Mouse (Mus musculus): Measurements from ENCODE around the gene Arl4d. TPM values are rescaled to one million over a fixed set of nuclear protein-coding genes. Genes with fewer than 3 reads are reported as not detected.
A peak's percentile ranks its signal among the peaks of the same experiment; 100 is the strongest.
"Not testable (repeated sequence)": the region's sequence is repeated elsewhere in the genome, so short reads cannot be mapped to it uniquely, and the experiment has no call there.

Gene Arl4d
- polyA plus RNA-seq, 1 experiment from 2014 or later, result 2.8 TPM

DNA sequence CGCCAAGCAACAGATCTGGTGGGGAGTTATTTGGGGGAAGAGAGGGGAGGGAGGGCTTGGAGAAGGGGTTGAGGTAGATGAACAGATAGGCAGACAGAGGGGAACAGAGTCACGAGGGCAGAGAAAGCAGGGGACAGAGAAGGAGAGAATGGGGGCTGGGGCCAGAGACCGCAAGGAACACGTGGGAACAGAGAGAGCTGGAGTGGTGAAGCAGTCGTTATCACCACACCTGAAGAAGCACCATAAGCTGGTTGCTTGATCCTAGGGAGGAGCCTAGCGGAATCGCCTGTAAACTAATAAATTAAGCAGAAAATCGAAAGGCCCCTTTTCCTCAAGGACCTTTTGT lies 38.7 kb upstream of the Arl4d start:
- WGBS, result 3% methylated on average over 8 of the region's 8 CpGs
- Histone ChIP-seq H3K4me3 (ENCODE audit: low read depth, low read length) (peak overlapping the region; percentile 42), H3K36me3 (ENCODE audit: insufficient read depth) (no peaks in the 10 kb centered on the region), H3K9me3 (ENCODE audit: low read depth, low read length) (no peaks in the 10 kb centered on the region), H3K9ac (peak overlapping the region; percentile 59), H3K4me1 (ENCODE audit: insufficient read depth) (no peaks in the 10 kb centered on the region), H3K27ac (ENCODE audit: low read depth) (peak overlapping the region; percentile 98), H3K27me3 (ENCODE audit: insufficient read depth, low read length) (no peaks in the 10 kb centered on the region), H3K4me2 (peak overlapping the region; percentile 85)
- ATAC-seq (ENCODE audit: insufficient read depth) (no peak; the same call in 1 of the 2 replicates), DNase-seq (no peak)
- TF ChIP-seq CTCF (IDR thresholded peaks at IDR 0.05; ENCODE audit: low read depth), result no peak

DNA sequence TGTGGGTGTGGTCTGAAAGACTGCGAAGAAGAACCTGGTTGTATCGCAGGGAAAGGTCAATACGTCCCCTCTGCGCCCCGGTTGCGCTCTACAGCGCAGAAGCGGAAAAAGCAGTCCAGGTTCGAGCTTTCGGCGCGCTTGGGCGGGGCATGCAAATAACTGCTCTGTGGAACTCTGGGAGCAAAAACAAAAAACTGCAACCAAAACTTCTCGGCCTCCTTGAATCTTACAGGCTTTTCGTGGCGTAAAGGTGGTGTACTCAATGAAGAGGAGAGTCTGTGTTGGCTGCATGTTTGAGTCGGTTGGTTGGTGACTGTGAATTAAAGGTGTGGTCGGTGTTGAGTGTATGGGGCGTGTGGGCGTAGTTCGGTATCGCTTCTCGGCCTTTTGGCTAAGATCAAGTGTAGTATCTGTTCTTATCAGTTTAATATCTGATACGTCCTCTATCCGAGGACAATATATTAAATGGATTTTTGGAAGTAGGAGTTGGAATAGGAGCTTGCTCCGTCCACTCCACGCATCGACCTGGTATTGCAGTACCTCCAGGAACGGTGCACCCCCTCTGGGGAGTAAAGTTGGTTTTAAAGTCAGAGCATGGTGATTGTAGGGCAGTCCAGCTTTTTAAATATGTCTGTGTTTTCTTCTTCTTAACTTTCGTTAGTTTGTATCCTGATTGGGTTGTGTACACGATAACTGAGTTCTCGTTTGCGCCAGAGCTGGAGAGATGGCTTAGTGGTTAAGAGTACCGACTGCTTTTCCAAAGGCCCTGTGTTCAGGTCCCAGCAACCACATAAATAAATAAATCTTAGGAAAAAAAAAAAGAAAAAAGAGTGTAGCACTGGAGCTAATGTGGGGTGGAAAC lies 38.1 kb upstream of the Arl4d start, which contains the start of gene Rdm1:
Rdm1 (plus strand) TSS at position 201 of the 862 bp plus-strand sequence.
- WGBS, result under 1% methylated on average over 33 of the region's 34 CpGs
- peak; percentile 95 for ATAC-seq (ENCODE audit: insufficient read depth)
- H3K4me2 ChIP-seq, result peak within 1 kb of the TSS; percentile 85

DNA sequence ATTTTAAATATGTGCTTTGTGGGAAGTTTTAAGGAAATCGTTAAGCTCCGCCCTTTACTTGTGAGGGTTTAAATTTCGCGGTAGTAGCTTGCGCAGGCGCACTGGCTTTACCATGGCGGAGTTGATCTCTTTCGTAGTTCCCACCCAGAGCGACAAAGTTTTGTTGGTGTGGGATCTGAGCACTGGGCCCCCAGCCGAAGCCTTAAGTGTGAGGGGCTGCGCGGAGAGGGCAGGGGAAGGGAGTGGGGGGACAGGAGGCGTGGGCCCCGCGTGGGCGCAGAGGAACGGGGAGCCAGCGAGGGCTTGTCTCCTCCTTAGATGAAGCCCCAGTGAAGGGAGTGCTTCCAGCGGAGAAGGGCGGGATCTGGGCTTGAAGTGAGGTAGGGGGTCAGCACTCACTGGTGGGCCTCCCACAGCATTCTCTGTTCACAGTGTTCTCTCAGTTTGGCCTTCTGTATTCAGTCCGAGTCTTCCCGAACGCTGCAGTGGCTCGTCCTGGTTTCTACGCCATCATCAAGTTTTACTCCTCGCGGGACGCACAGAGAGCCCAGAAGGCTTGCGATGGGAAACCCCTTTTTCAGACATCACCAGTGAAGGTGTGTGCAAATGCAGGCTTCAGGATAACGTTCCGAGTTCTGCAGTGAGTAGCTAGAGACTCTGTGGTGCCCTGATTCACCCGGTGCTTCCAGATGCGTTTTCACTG lies 37.3 kb upstream of the Arl4d start:
- no peak for TF ChIP-seq CTCF (IDR thresholded peaks at IDR 0.05; ENCODE audit: low read depth)

More for the DNA sequence above, 38.1 kb upstream of the Arl4d start, which contains the start of gene Rdm1:
- peak within 1 kb of the TSS; percentile 98 for H3K27ac ChIP-seq (ENCODE audit: low read depth)
- no peaks in the 10 kb centered on the region for H3K4me1 ChIP-seq (ENCODE audit: insufficient read depth)
- no peaks in the 10 kb centered on the region for H3K27me3 ChIP-seq (ENCODE audit: insufficient read depth, low read length)
- H3K4me3 ChIP-seq (ENCODE audit: low read depth, low read length), result peak within 1 kb of the TSS; percentile 49
- H3K9me3 ChIP-seq (ENCODE audit: low read depth, low read length), result no peaks in the 10 kb centered on the region
- DNase-seq, result peak; percentile 93
- peak within 1 kb of the TSS; percentile 65 for H3K9ac ChIP-seq
- TF ChIP-seq CTCF (IDR thresholded peaks at IDR 0.05; ENCODE audit: low read depth), result peak; percentile 8; the same call in 1 of the 2 replicates
- H3K36me3 ChIP-seq (ENCODE audit: insufficient read depth), result no peaks in the 10 kb centered on the region

DNA sequence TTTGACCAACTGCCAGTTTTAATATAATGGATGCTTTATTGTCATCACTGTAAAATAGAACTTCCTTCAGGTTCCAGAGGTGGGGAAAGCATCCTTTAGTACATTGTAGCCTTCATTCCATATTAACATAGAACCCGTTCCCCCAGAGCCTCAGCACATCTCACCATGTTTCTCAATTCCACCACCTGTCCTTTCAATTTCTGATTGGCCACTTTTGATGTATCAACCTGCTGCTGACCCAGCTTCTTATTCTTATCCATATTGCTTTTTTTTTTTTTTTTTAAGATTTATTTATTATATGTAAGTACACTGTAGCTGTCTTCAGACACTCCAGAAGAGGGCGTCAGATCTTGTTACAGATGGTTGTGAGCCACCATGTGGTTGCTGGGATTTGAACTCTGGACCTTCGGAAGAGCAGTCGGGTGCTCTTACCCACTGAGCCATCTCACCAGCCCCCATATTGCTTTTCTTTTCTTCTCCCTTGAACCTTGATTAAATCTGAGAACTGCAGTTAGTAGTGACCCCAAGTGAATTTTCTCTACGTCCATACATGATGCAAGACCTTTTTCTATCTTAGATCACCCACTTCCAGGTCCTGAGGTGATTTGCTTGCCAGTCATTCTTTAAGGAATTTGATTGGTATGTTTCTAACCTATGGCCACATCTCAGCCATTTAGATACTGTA lies 36.5 kb upstream of the Arl4d start:
- peak overlapping the region; percentile 49 for H3K4me3 ChIP-seq (ENCODE audit: low read depth, low read length)
- WGBS, result 55% methylated on average over 4 of the region's 5 CpGs
- not testable (repeated sequence) for H3K4me1 ChIP-seq (ENCODE audit: insufficient read depth); H3K9me3 ChIP-seq (ENCODE audit: low read depth, low read length); H3K36me3 ChIP-seq (ENCODE audit: insufficient read depth); H3K9ac ChIP-seq; ATAC-seq (ENCODE audit: insufficient read depth); H3K27ac ChIP-seq (ENCODE audit: low read depth); H3K27me3 ChIP-seq (ENCODE audit: insufficient read depth, low read length); DNase-seq
- H3K4me2 ChIP-seq, result peak overlapping the region; percentile 85

More for the DNA sequence above, 37.3 kb upstream of the Arl4d start:
- Histone ChIP-seq H3K27me3 (ENCODE audit: insufficient read depth, low read length) (no peaks in the 10 kb centered on the region), H3K27ac (ENCODE audit: low read depth) (peak overlapping the region; percentile 98), H3K9me3 (ENCODE audit: low read depth, low read length) (no peaks in the 10 kb centered on the region), H3K4me1 (ENCODE audit: insufficient read depth) (no peaks in the 10 kb centered on the region), H3K4me3 (ENCODE audit: low read depth, low read length) (peak overlapping the region; percentile 49), H3K36me3 (ENCODE audit: insufficient read depth) (no peaks in the 10 kb centered on the region), H3K9ac (peak overlapping the region; percentile 65), H3K4me2 (peak overlapping the region; percentile 85)
- WGBS, result under 1% methylated on average over 32 of the region's 33 CpGs
- ATAC-seq (ENCODE audit: insufficient read depth), result peak; percentile 62
- peak; percentile 98 for DNase-seq

DNA sequence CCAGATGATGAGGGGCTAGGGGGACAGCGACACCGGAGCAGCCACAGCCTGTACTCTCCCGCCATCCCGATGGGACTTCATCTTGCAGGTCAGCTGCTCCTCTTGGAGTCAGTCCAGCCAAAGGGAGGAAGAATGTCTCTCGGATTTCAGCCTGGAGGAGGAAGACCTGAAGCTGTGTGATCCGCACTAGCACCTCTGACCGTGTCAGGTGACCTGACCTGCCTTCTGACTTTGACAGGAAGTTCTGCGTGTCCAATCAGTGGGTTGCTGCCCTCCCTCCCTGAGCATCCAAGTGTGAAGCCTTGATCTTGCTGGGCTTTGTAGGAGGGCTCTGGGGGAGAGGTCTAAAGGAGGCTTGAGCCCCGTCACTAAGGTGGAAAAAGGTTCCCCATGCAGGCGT lies 29.7 kb upstream of the Arl4d start:
- no peak overlapping the region for H3K27ac ChIP-seq (ENCODE audit: low read depth)
- 69% methylated on average over 10 of the region's 10 CpGs for WGBS
- H3K4me3 ChIP-seq (ENCODE audit: low read depth, low read length), result no peak overlapping the region
- H3K36me3 ChIP-seq (ENCODE audit: insufficient read depth), result peaks cover 6% of the 10 kb centered on the region; the same call in 1 of the 2 replicates
- no peak for TF ChIP-seq CTCF (IDR thresholded peaks at IDR 0.05; ENCODE audit: low read depth)
- ATAC-seq (ENCODE audit: insufficient read depth) (no peak), DNase-seq (no peak)
- no peaks in the 10 kb centered on the region for H3K27me3 ChIP-seq (ENCODE audit: insufficient read depth, low read length)
- H3K9ac ChIP-seq, result no peak overlapping the region
- no peaks in the 10 kb centered on the region for H3K9me3 ChIP-seq (ENCODE audit: low read depth, low read length)
- no peaks in the 10 kb centered on the region for H3K4me1 ChIP-seq (ENCODE audit: insufficient read depth)
- no peak overlapping the region for H3K4me2 ChIP-seq

DNA sequence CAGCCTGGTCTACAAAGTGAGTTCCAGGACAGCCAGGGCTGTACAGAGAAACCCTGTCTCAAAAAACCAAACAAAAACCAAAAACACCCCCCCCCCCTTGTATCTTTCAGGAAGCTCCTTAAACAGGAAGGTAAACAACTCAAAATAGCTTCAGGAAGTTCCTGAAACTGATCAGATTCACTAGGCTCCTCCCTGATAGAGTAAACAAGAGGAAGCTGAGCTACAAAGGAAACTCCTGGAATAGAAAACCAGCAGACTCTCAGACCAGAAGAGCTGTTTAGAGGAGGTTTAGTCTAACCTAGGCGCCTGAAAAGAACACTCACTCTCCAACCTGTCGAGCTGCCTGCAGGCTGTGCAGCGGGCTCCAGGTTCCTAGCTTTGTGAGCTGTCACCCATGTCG lies 25.6 kb upstream of the Arl4d start:
- Histone ChIP-seq H3K9me3 (ENCODE audit: low read depth, low read length) (no peaks in the 10 kb centered on the region), H3K27ac (ENCODE audit: low read depth) (no peak overlapping the region), H3K9ac (no peak overlapping the region), H3K4me2 (no peak overlapping the region), H3K36me3 (ENCODE audit: insufficient read depth) (peaks cover under 1% of the 10 kb centered on the region; the same call in 1 of the 2 replicates), H3K4me1 (ENCODE audit: insufficient read depth) (no peaks in the 10 kb centered on the region), H3K27me3 (ENCODE audit: insufficient read depth, low read length) (no peaks in the 10 kb centered on the region), H3K4me3 (ENCODE audit: low read depth, low read length) (no peak overlapping the region)
- ATAC-seq (ENCODE audit: insufficient read depth) (no peak), DNase-seq (peak; percentile 27)
- WGBS, result 80% methylated on average over 4 of the region's 4 CpGs
- no peak for TF ChIP-seq CTCF (IDR thresholded peaks at IDR 0.05; ENCODE audit: low read depth)

DNA sequence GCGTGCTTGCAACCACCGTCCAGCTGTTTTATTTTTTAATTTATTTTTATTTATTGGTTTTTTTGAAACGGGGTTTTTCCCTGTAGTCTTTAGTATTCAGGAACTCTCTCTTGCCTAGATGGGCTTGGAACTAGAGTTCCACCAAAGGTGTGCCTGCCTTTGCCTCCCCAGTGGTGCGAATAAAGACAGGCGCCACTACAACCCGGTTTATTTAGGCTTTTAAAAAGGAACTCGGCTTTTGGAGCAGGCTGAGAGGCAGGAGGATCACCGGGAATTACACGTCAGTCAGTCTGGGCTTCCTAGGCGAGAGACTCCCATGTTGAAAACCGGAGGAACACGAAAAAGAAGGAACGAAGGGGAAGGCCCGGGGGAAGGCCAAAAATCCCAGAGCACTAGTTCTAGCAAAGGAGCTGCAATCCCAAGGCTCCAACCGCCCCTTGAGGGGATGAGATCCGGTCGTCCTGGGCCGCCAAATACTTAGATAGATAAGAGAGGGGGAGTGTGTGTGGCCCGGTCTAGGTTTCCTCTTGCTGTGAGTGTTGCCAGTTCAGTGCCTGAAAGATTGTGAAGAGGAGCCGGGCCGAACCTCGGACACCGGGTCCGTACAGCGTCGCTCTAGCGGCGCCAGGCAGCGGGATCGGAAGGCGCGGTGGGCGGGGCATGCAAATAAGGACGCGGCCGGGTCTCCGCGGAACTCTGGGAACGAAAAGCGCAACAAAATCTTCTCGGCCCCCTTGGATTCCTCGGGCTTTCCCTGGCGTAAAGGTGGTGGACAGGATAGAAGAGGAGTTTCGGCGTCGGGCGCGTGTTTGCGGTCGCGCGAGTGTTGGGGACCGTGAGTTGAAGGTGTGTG lies 24.3 kb upstream of the Arl4d start:
- H3K36me3 ChIP-seq (ENCODE audit: insufficient read depth); H3K27me3 ChIP-seq (ENCODE audit: insufficient read depth, low read length); H3K4me1 ChIP-seq (ENCODE audit: insufficient read depth); H3K9me3 ChIP-seq (ENCODE audit: low read depth, low read length): not testable (repeated sequence)
- ATAC-seq (ENCODE audit: insufficient read depth), result peak; percentile 66
- Histone ChIP-seq H3K4me2 (peak overlapping the region; percentile 57), H3K9ac (peak overlapping the region; percentile 48), H3K27ac (ENCODE audit: low read depth) (peak overlapping the region; percentile 85), H3K4me3 (ENCODE audit: low read depth, low read length) (peak overlapping the region; percentile 24)
- DNase-seq, result peak; percentile 89
- WGBS, result 5% methylated on average over 51 of the region's 53 CpGs

DNA sequence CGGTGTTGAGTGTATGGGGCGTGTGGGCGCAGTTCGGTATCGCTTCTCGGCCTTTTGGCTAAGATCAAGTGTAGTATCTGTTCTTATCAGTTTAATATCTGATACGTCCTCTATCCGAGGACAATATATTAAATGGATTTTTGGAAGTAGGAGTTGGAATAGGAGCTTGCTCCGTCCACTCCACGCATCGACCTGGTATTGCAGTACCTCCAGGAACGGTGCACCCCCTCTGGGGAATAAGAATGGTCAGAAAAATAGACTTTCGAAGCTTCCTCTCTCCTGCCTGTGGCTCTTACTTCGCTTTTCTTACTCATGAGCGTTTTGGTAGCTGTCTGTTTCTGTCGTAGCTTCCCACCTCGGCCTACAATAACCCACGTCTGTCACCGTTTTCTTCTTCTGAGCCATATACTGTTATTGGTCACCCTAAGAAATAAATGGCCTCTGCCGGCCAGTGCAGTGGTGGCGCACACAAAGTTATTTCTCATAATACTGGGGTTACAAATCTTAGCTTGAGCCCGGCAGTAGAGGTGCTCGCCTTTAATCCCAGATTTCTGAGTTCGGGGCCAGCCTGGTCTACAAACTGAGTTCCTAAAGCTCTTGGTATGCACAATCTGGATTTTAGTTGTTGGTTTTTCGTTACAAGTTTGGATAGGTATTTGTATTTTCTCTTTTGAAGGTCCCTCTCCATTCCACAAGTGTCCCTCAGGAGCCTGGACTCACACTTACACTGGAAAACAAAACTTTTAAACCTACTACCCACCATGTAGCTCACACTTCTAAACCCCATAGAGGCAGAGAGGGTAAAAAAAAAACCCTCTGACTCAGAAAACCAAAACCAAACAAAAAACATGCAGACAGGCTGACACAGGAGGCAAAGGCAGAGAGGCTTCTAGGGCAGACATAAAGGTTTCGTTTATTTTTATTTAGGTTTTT lies 23.4 kb upstream of the Arl4d start:
- WGBS, result 5% methylated on average over 13 of the region's 26 CpGs
- peak overlapping the region; percentile 15; the same call in 1 of the 2 replicates for H3K4me2 ChIP-seq
- peak overlapping the region; percentile 48; the same call in 1 of the 2 replicates for H3K9ac ChIP-seq

More for the DNA sequence above, 23.4 kb upstream of the Arl4d start:
- H3K36me3 ChIP-seq (ENCODE audit: insufficient read depth); H3K9me3 ChIP-seq (ENCODE audit: low read depth, low read length); H3K4me1 ChIP-seq (ENCODE audit: insufficient read depth); H3K27me3 ChIP-seq (ENCODE audit: insufficient read depth, low read length); H3K4me3 ChIP-seq (ENCODE audit: low read depth, low read length): not testable (repeated sequence)
- ATAC-seq (ENCODE audit: insufficient read depth) (peak; percentile 80), DNase-seq (peak; percentile 83)
- peak overlapping the region; percentile 85 for H3K27ac ChIP-seq (ENCODE audit: low read depth)
